Mouse (Mus musculus) myocyte (in vitro differentiated cells): ENCODE data around the gene Rnf141.

ENCODE experiments used
- POLR2A ChIP-seq: IDR thresholded peaks from one replicate; pipeline ENCODE4 v1.6.1; 2011; ENCODE audit warnings: low read depth, mild to moderate bottlenecking, control low read depth, moderate library complexity; ENCODE audit not compliant: insufficient read length
- POLR2AphosphoS2 ChIP-seq: IDR thresholded peaks from one replicate; pipeline ENCODE4 v1.6.1; 2011; ENCODE audit warnings: low read depth, control low read depth; ENCODE audit not compliant: insufficient read length
- REST ChIP-seq: IDR thresholded peaks from one replicate; pipeline ENCODE4 v1.6.1; 2011; ENCODE audit warnings: mild to moderate bottlenecking, control low read depth, moderate library complexity; ENCODE audit not compliant: insufficient read depth, insufficient read length
- USF1 ChIP-seq: IDR thresholded peaks from one replicate; pipeline ENCODE4 v1.6.1; 2011; ENCODE audit warnings: low read depth, mild to moderate bottlenecking, control low read depth, moderate library complexity

DNA sequence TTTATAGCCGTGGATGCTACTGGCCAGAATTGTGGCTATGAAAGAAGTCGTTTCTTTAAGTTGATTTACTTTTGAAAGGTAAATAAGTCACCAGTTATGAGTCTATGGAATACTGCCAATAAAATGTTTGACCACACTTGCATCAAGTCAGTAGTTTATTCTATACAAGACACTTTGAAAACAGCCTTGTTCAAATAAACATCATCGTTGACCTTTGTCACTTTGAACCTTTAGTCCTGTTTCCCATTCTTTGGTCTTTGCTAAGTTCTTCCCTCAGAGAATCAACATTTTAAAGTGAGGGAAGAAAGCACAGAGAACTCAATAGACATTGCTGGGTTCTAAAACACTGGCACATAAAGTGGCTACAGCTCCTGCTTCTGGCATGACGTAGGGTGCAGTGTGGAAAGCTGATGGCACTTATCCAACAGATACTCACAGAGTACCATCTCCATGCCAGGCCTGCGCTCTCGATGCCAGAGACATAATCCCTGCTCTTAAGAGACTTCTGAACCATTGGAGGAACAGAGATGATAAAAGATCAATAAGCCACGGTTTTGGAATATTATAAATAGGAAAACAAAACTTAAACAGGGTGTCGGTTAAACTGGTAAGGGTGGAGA lies 10.8 kb upstream of the Rnf141 start:
- TF ChIP-seq POLR2A, result no peak
- TF ChIP-seq REST, result no peak
- TF ChIP-seq USF1, result no peak
- TF ChIP-seq POLR2AphosphoS2, result no peak
